Mouse (Mus musculus) neural tube, embryonic 13.5 days (tissue): ENCODE results near the gene Prps1l1. TPM values are rescaled to one million over a fixed set of nuclear protein-coding genes. Genes with fewer than 3 reads are reported as not detected.

ENCODE experiments used
- ATAC-seq: fragments of 200-750 bp; cut with Nextera tagmentation; 2 replicates; pipeline ENCODE4 v1.8.0; 2017; ENCODE audit warnings: low read depth, mild to moderate bottlenecking, moderate TSS enrichment, moderate library complexity
- H3K27ac ChIP-seq: fragments of 300-500 bp; sonication (generic); replicated peaks from 2 replicates; pipeline ENCODE4 v1.5.1; 2015; ENCODE audit warnings: moderate library complexity, mild to moderate bottlenecking, inconsistent platforms
- H3K27me3 ChIP-seq: fragments of 300-500 bp; sonication (generic); 2 replicates; pipeline ENCODE4 v1.6.1; 2015; ENCODE audit warnings: mild to moderate bottlenecking, inconsistent platforms
- H3K36me3 ChIP-seq: fragments of 300-500 bp; sonication (generic); 2 replicates; pipeline ENCODE4 v1.6.1; 2015; ENCODE audit warnings: mild to moderate bottlenecking, inconsistent platforms
- H3K4me1 ChIP-seq: fragments of 300-500 bp; sonication (generic); replicated peaks from 2 replicates; pipeline ENCODE4 v1.6.1; 2015; ENCODE audit warnings: inconsistent platforms
- H3K4me2 ChIP-seq: fragments of 300-500 bp; sonication (generic); 2 replicates; pipeline ENCODE4 v1.6.1; 2015; ENCODE audit warnings: inconsistent platforms, mild to moderate bottlenecking, moderate library complexity
- H3K4me3 ChIP-seq: fragments of 300-500 bp; sonication (generic); 2 replicates; pipeline ENCODE4 v1.5.1; 2015; ENCODE audit warnings: mild to moderate bottlenecking, inconsistent platforms
- H3K9ac ChIP-seq: fragments of 300-500 bp; sonication (generic); 2 replicates; pipeline ENCODE4 v1.6.1; 2015; ENCODE audit warnings: moderate library complexity, mild to moderate bottlenecking, inconsistent platforms
- H3K9me3 ChIP-seq: fragments of 300-500 bp; sonication (generic); 2 replicates; pipeline ENCODE4 v1.6.1; 2016; ENCODE audit warnings: inconsistent platforms
- WGBS: fragments of 180-500 bp; shearing (Covaris S2); methylation state at CpG from one replicate; pipeline ENCODE4 v1.1.7; 2015; 5-methylcytosine and 5-hydroxymethylcytosine counted together
- polyA plus RNA-seq: library from polyadenylated mRNA; unstranded; fragments of >200 nt; fragmentation: Nextera tagmentation; extraction: Ambion mirVana; gene quantifications from 2 replicates; pipeline ENCODE4 v1.2.1, GENCODE M21; 2015

Prps1l1 gene
- not detected in 2 replicates for polyA plus RNA-seq

DNA sequence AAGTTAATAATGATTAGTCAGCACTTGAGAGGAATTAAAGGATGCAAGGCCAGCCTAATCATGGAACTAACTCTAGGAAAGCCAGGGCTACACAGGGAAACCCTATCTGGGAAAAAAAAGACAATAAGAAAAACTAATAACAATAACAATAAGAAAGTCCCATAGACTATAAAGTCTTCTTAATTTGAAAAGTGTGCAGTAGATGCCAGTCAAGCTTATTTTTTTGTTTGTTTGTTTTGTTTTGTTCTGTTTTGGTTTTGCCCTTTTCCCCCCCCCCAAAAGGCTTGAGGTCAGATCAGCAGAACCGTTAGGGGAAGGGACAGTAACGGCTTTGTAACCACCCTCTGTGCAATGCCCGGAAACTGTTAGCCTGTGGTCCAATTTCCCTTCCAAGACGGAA is at the start of gene Prps1l1:
Prps1l1 (plus strand) TSS at position 301 of the 400 bp plus-strand sequence.
- no peak within 1 kb of the TSS for H3K4me2 ChIP-seq
- ATAC-seq, result no peak
- no peaks in the 10 kb centered on the region for H3K36me3 ChIP-seq
- H3K27ac ChIP-seq, result no peak within 1 kb of the TSS
- H3K4me1 ChIP-seq, result no peaks in the 10 kb centered on the region
- H3K9me3 ChIP-seq, result no peaks in the 10 kb centered on the region
- no peak within 1 kb of the TSS for H3K9ac ChIP-seq
- no peaks in the 10 kb centered on the region for H3K27me3 ChIP-seq
- 93% methylated on average over 4 of the region's 4 CpGs for WGBS
- no peak within 1 kb of the TSS for H3K4me3 ChIP-seq

DNA sequence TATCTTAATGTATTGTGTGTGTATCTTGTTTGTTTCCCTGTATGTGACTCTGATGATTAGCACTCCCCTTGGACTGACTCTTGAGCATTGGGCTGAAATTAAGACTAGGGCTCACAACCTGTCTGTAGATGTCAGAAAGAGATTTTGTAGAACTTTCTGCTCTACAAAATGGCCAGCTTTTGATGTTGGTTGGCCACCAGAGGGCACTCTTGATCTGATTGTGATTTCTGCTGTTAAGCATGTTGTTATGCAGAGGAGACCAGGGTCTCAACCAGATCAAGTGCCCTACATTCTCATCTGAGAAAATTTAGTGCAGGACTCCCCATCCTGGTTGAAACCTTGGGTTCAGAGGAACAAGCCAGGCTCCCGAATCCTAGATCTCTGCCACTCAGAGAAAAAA is 46.6 kb upstream of the Prps1l1 start:
- no peak overlapping the region for H3K4me2 ChIP-seq
- H3K4me1 ChIP-seq, result no peaks in the 10 kb centered on the region
- H3K4me3 ChIP-seq, result no peak overlapping the region
- H3K9me3 ChIP-seq, result no peaks in the 10 kb centered on the region; the same call in 1 of the 2 replicates
- ATAC-seq, result no peak
- no peaks in the 10 kb centered on the region for H3K36me3 ChIP-seq
- H3K9ac ChIP-seq, result no peak overlapping the region
- H3K27me3 ChIP-seq, result no peaks in the 10 kb centered on the region
- H3K27ac ChIP-seq, result no peak overlapping the region
- 91% methylated on average over 1 of the region's 1 CpGs for WGBS

DNA sequence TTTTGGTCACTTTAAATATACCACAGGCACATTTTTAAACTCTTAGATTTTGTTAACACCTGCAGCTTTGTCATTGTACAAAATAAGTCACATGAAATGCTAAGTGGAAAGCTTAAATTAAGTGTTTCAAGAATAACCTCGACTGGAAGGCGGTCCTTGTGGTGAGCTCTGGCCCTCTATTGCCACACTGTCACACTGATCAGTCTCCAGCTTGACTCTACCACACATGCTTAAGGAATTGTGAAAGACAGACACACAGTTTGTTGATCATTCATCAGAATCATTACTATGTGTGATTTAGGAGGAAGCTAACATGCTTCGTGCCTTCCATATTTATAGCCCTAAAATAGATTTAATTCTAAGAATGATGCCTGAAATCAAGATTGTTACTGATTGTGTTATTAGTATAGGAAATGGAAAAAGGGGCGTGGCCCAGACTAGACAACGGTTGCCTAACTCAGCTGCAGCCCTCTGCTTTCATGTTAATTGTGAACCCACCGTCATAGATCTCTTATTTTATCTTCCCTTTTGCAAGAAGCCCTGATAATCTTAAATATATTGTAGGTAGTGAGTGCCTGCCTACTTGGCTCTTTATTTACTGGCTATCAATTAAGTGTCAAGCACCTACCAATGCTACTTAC is 35.4 kb upstream of the Prps1l1 start:
- no peak overlapping the region for H3K9ac ChIP-seq
- no peak for ATAC-seq
- 86% methylated on average over 6 of the region's 6 CpGs for WGBS

DNA sequence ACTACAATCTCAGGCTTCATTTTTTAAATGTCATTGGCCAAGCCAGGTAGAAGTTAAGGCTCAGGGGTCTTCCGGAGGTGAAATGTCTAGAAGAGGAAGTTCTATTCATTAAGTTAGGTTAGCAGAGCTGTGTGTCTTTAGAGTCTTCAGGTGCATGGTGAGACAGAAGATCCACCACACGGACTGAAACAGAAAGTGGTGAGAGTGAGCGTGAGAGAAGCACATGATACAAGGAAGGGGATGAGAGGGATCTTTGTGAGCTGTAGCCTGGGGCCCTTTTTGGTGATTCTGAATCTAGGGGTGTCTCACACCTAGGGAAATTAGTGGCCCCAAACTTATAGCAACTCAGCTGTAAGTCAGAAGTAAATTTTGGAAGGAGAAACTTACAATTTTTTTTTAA is 8.6 kb upstream of the Prps1l1 start:
- Histone ChIP-seq H3K36me3 (no peaks in the 10 kb centered on the region), H3K9me3 (no peaks in the 10 kb centered on the region), H3K4me1 (no peaks in the 10 kb centered on the region), H3K4me3 (no peak overlapping the region), H3K4me2 (no peak overlapping the region), H3K27me3 (no peaks in the 10 kb centered on the region), H3K9ac (no peak overlapping the region), H3K27ac (no peak overlapping the region)
- no peak for ATAC-seq
- WGBS, result 81% methylated on average over 3 of the region's 3 CpGs

More for the DNA sequence above, 35.4 kb upstream of the Prps1l1 start:
- no peaks in the 10 kb centered on the region for H3K36me3 ChIP-seq
- H3K4me1 ChIP-seq, result no peaks in the 10 kb centered on the region
- H3K4me3 ChIP-seq, result no peak overlapping the region
- H3K4me2 ChIP-seq, result no peak overlapping the region
- H3K27me3 ChIP-seq, result no peaks in the 10 kb centered on the region
- H3K27ac ChIP-seq, result no peak overlapping the region
- no peaks in the 10 kb centered on the region for H3K9me3 ChIP-seq

DNA sequence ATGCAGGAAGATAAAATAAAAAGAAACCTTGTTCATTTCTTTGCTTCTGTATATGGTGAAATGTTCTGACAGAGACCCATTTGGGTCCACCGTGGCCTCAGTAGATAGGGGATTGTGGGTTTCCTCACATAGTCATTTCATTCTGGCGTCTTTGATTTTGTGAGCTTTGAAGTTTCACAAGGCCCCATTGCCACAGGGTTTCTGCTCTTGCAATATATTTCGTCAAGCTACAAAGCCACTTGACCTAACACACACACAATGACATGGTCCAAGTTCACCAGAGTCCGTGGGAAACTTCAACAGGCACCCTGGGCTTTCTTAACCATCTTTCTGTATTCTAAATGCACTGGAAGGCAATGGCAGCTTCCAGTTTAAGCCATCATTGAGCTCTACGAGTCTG is 1.3 kb downstream of the Prps1l1 start:
- Histone ChIP-seq H3K4me2 (no peak overlapping the region), H3K4me1 (no peaks in the 10 kb centered on the region), H3K4me3 (no peak overlapping the region), H3K27me3 (no peaks in the 10 kb centered on the region), H3K27ac (no peak overlapping the region), H3K9ac (no peak overlapping the region), H3K36me3 (no peaks in the 10 kb centered on the region), H3K9me3 (no peaks in the 10 kb centered on the region)
- ATAC-seq, result no peak
- WGBS, result 88% methylated on average over 5 of the region's 5 CpGs

DNA sequence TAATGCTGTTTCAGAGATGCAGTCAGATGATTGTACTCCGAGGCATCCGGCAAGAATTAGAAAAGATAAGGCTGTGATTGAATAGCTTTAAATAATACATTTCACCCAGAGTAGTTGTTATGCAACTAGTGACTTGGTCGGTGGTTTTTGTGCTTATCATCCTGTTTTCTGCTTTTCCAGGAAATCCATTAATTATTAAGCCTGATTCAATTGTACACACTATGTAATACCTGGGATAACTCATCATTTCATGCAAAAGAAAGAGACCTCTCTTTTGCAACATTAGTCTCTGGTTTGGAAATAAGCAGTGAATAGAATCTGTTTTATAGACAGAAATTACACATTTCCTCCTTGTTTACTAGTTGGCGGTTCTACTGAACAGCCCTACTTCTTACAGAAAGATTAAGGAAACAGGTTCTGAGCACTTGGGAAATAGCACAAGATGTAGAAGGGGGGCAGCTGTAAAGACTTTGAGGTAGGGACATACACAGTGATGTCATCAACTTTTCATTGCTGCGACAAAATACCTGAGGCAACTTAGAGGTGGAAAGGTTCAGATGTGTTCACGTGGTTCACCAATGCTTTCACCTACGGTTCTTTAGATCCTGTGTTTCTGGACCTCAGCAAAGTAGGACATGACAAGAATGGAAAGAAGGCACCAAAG is 5.1 kb downstream of the Prps1l1 start:
- H3K27ac ChIP-seq, result no peak overlapping the region

DNA sequence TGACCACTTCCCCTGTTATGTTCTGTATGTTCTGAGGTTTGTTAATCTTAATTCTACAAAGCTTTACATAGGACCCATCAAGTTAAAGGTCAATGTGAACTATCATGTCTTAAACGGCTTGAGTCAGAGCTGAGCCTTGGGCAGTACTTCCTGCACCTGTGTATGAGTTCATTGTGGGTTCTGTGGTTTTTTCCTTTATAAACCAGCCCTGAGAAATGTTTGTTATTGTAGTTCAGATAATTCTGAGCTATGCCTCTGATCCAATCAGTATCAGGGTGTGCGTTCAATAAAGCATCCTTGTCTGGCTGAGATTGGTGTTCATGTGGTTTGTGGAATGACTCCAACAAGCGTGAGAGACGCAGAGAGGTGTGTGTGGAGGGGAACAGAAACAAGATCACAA is 5.8 kb downstream of the Prps1l1 start:
- Histone ChIP-seq H3K9ac (no peak overlapping the region), H3K27me3 (no peaks in the 10 kb centered on the region), H3K9me3 (peaks cover under 1% of the 10 kb centered on the region; the same call in 1 of the 2 replicates), H3K4me2 (no peak overlapping the region), H3K36me3 (no peaks in the 10 kb centered on the region), H3K4me3 (no peak overlapping the region), H3K27ac (no peak overlapping the region), H3K4me1 (no peaks in the 10 kb centered on the region)
- WGBS, result 87% methylated on average over 4 of the region's 4 CpGs
- ATAC-seq, result no peak

More for the DNA sequence above, 5.1 kb downstream of the Prps1l1 start:
- Histone ChIP-seq H3K9me3 (no peaks in the 10 kb centered on the region), H3K4me2 (no peak overlapping the region), H3K4me1 (no peaks in the 10 kb centered on the region), H3K9ac (no peak overlapping the region), H3K4me3 (no peak overlapping the region), H3K27me3 (no peaks in the 10 kb centered on the region), H3K36me3 (no peaks in the 10 kb centered on the region)
- 82% methylated on average over 7 of the region's 7 CpGs for whole genome bisulfite sequencing
- ATAC-seq, result no peak

DNA sequence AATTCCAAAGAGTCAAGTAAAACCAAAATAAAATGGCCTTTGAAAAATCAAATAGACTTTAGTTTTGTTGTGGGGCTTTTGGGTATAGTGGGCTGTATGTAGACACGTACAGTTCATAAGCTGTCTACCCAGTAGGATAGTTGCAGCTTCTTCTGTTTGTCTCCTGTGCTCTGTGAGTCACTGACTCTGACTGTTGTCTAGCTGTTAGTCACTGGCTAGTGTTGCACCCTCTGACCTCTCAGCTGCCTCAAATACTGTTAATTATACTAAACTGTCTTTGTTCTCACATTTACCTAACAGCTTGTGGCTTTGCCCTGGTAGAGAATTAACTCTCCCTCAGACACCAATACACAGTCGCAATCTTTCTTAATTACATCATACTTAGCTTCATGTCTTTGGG is 7.3 kb downstream of the Prps1l1 start:
- no peak overlapping the region for H3K4me2 ChIP-seq
- peaks cover 4% of the 10 kb centered on the region; the same call in 1 of the 2 replicates for H3K9me3 ChIP-seq
- no peak overlapping the region for H3K4me3 ChIP-seq
- no peak for ATAC-seq
- H3K4me1 ChIP-seq, result no peaks in the 10 kb centered on the region
- no peaks in the 10 kb centered on the region for H3K27me3 ChIP-seq
- H3K36me3 ChIP-seq, result no peaks in the 10 kb centered on the region
- H3K9ac ChIP-seq, result no peak overlapping the region
- whole genome bisulfite sequencing, result 83% methylated on average over 2 of the region's 2 CpGs
- H3K27ac ChIP-seq, result no peak overlapping the region

DNA sequence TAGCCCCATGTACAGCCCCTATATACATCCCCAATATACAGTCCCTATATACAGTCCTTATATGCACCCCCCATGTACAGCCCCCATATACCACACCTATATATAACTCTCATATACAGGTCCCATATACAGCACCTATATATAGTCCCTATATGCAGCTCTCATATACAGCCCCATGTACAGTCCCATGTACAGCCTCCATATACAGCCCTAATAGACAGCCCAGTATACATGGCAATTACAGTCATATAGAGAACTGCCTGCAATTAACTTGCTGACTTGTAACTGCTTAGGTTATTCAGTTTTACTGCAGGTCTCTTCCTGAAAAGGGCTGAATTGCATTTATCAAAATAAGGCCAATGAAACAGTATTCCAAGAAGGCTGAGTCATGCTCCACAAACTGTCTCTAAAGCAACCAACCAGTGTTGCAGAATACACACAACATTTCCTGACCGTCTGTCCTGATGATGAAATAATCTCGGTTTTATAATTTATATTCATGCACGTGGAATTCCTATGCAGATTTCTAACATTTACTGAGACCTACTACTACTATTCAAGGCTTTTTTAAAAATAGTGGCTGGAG is 13.1 kb downstream of the Prps1l1 start:
- no peak overlapping the region for H3K4me3 ChIP-seq
- H3K4me1 ChIP-seq, result no peaks in the 10 kb centered on the region; the same call in 1 of the 2 replicates
- H3K27ac ChIP-seq, result no peak overlapping the region
- H3K9me3 ChIP-seq, result peaks cover 4% of the 10 kb centered on the region; the same call in 1 of the 2 replicates
- no peaks in the 10 kb centered on the region for H3K27me3 ChIP-seq
- H3K4me2 ChIP-seq, result no peak overlapping the region
- 79% methylated on average over 3 of the region's 3 CpGs for WGBS
- no peak overlapping the region for H3K9ac ChIP-seq
- H3K36me3 ChIP-seq, result no peaks in the 10 kb centered on the region
- 0 out of 2 replicates have a peak, but pooled peaks have one; percentile 40 for ATAC-seq

DNA sequence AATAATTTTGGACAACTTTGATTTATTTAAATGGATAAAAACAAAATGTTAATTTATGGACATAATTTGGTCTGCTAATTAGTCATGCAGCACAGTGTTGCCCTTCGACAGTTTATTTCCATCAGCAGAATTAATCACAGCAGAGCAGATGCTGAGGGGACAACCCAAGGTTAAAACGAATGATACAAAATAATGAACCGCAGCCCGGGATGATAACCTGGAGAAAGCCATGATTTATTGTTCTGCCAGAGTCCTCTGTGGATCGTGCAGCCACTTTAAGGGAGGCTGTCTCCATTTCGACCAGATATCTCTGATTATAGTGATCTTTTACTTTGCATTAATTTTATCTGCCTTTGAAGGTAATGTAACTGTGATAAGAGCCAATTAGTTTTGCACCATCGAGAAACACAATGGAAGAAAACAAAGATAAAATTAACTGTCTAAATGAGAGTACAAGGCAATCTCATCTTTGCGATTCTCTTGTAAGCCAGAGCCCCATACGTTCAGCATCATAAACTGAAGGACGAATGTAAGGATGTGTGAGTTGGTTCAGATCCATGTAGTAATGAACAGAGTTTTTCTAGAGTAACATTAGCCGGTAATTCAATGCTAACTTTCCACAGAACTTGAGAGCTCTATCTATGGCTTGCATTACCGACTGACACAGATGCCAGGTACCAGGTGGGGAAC is 14.4 kb downstream of the Prps1l1 start:
- Histone ChIP-seq H3K27ac (peak overlapping the region; percentile 11; the same call in 1 of the 2 replicates), H3K36me3 (no peaks in the 10 kb centered on the region), H3K27me3 (no peaks in the 10 kb centered on the region), H3K4me1 (no peaks in the 10 kb centered on the region; the same call in 1 of the 2 replicates), H3K4me2 (no peak overlapping the region), H3K9me3 (peaks cover 4% of the 10 kb centered on the region; the same call in 1 of the 2 replicates), H3K9ac (no peak overlapping the region), H3K4me3 (no peak overlapping the region)
- 53% methylated on average over 12 of the region's 12 CpGs for WGBS
- peak; percentile 75; the same call in 1 of the 2 replicates for ATAC-seq

DNA sequence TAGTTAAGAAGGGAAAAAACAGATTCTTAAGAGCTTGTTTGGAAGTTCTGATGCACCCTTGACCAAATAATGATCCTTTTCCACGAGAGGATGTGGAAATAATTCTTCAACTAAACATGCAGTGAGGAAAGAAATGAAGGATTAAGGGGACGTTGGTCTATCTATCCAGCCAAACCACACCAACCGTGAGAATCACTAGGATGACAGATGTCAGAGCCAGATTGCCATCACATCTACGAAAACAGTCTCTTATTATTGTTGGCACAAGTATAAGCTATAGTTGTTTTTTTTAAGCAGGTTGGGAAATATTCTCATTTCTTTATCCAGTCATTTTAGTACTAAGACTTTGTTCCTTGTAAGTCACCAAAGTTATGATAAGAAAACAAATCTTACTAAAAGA is 15.8 kb downstream of the Prps1l1 start:
- no peaks in the 10 kb centered on the region for H3K36me3 ChIP-seq
- no peaks in the 10 kb centered on the region for H3K27me3 ChIP-seq
- no peak for ATAC-seq
- no peak overlapping the region for H3K9ac ChIP-seq
- H3K4me3 ChIP-seq, result no peak overlapping the region
- H3K9me3 ChIP-seq, result peaks cover 4% of the 10 kb centered on the region; the same call in 1 of the 2 replicates
- WGBS, result 67% methylated on average over 4 of the region's 4 CpGs
- H3K4me1 ChIP-seq, result no peaks in the 10 kb centered on the region; the same call in 1 of the 2 replicates
- H3K27ac ChIP-seq, result no peak overlapping the region
- no peak overlapping the region for H3K4me2 ChIP-seq

DNA sequence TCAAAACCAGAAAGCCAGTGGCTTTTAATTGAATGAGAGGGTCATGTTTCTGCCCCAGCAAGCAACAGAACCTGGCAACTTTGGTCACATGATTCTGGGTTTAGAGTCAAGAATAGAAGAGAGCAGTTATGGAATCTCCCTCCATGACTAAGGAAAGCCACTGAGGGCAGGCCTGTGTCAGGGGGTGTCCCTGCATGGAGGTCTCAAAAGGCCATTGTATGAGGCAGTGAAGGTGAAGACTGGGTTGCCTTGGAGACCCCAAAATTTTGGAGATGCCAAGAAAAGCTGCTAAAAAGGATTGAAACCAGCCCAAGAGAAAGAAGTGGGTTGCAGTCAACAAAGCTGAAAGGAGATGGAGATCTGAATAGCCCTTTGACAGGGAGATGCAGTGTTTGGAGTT is 21.2 kb downstream of the Prps1l1 start:
- Histone ChIP-seq H3K4me3 (no peak overlapping the region), H3K27me3 (no peaks in the 10 kb centered on the region), H3K27ac (no peak overlapping the region), H3K4me1 (peaks cover 8% of the 10 kb centered on the region), H3K9me3 (no peaks in the 10 kb centered on the region), H3K4me2 (no peak overlapping the region), H3K9ac (no peak overlapping the region), H3K36me3 (no peaks in the 10 kb centered on the region)
- no peak for ATAC-seq
